Mouse (Mus musculus) spleen, postnatal 14 days (tissue): ENCODE measurements around the gene Cisd1.
"Not testable (repeated sequence)": the region's sequence is repeated elsewhere in the genome, so short reads cannot be mapped to it uniquely, and the experiment has no call there.

ENCODE experiments used
- DNase-seq, 2 experiments: peaks; one replicate each; pipeline ENCODE4 v3.0.0; 2021 to 2022; ENCODE audit warnings: low spot score in 2 of 2

Cisd1 gene

GRCm38 (mm10) chr10:71344579-71345143, at the start of gene Cisd1:
Gene Cisd1, minus strand, starts transcription at chr10:71344954.
- peak; percentile 85 to 86 for DNase-seq

DNA sequence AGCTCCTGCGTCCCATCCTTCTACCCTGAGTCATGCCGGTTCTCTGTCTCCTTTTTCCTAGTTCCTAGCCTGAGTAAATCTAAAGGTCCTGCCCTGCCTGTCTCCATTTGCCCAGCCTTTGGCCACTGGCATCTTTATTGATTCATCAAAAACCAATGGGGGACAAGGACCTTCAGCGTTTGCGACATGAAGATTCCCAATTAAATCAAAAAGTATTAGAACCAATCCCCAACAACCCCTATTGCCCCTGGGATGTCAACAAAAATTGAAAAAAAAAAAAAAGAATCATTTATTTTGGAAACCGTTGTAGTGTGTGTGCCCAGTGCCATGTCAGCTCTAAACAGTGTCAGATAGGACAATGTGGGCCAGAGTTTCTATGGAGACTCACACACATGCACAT, 44.6 kb upstream of the Cisd1 start:
- DNase-seq: no peak

- DNase-seq: no peak
These were observed 39.6 kb upstream of the Cisd1 start for GRCm38 (mm10) chr10:71384159-71385044.

DNA sequence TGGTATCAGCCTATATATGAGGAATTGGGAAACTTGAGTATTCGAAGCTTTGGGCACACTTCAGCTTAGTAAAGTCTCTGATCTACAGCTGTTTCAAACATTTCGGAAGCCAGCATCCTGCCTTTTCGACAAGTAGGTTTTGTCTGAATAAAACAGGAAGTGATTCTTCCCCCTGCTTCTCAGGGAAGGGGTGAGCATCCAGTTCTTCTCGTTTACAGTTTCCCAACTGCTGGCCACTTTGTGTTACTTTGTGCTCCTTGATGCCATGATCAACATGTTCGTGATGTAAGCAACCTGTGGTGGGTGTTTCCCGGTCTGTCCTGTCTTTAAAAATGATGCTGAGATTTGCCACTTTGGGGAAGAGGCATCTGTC, 38.8 kb upstream of the Cisd1 start:
- DNase-seq: not testable (repeated sequence)

- DNase-seq: no peak
These were observed 38.3 kb upstream of the Cisd1 start for GRCm38 (mm10) chr10:71382858-71383551.

- no peak for DNase-seq
These were observed 37.4 kb upstream of the Cisd1 start for GRCm38 (mm10) chr10:71382109-71382508.

GRCm38 (mm10) chr10:71381471-71382033, 36.8 kb upstream of the Cisd1 start:
- DNase-seq: no peak

- DNase-seq: no peak
These were observed 35.7 kb upstream of the Cisd1 start for GRCm38 (mm10) chr10:71380406-71380805.

GRCm38 (mm10) chr10:71376014-71376413, 31.3 kb upstream of the Cisd1 start:
- no peak for DNase-seq

DNA sequence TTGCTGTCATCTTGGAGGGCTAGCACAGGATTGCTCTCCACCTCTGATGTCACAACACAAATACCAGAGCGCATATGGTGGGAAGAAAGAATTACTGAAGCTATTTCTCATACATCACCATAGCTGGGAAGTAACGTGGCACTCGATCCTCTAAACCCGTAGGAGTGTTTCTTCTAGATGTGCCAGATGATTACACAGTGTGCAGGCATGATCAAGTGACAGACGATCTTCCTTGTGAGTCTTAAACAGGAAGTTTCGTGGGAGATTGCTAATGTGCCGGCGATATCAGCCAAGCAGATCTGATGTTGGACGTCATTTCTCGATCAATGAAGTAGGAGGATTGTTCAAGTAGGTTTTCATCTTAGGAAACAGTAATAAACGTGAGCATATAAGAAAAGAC, 29.0 kb upstream of the Cisd1 start:
- no peak for DNase-seq

GRCm38 (mm10) chr10:71371881-71372280, 27.1 kb upstream of the Cisd1 start:
- no peak for DNase-seq

- no peak for DNase-seq
These were observed 24.7 kb upstream of the Cisd1 start for GRCm38 (mm10) chr10:71369466-71369865.

DNA sequence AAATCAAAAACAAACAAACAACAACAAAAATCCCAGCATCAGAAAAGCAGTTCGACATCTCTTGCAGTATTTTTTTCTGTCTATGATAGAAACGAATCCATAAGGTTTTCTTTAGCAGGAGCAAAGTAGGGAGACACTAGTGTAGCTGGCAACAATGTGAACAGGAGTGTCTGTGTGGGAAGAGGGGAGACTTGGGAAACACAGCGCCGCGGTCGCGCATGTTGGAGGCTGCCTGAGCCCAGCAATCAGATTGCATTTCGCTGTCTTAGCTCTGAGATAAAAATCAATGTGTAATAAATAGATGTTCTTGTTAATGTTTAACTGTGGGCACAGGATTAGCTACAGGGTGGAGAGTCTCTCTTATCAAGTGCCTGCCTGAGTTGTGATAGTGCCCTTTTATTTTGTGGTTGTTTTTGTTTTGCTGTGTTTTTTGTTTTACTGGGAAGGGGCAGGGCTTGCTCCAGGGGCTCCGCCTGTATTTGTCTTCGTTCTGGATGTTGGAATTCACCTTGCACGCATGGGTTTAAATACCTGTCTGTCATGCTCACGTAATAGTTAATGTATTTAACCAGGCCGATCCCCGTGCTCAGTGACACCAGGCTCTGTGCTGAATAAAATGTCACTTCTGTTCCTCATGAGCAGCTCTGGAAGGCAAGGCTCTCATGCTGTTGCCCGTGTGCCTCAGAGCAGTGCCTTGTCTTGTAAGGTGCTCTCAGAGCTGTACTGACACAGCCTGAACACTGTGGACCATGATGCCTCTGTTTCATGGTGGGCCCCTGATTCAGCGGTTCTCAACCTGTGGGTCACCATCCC, 23.6 kb upstream of the Cisd1 start:
- DNase-seq: no peak

GRCm38 (mm10) chr10:71363858-71364257, 19.1 kb upstream of the Cisd1 start:
- DNase-seq: no peak

DNA sequence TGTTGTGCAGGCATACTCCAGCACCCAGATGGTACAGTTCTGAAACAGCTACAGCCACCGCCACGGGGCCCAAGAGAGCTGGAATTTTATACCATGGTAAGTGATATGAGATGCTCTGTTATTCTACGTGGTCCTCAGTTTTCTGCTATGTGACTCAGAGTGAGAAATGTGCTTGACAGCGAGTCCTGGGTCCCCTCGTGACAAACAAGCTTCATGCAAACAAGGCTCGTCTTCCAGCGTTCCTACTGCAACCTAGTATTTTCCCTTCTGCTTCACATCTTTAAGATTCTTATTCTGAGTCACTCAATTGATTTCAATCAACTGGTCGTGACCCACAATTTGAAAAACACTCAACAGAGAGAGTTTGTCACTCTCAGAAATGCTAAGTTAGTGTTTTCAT, 18.7 kb upstream of the Cisd1 start:
- DNase-seq: no peak

- DNase-seq: no peak
These were observed 17.2 kb upstream of the Cisd1 start for GRCm38 (mm10) chr10:71361836-71362562.

DNA sequence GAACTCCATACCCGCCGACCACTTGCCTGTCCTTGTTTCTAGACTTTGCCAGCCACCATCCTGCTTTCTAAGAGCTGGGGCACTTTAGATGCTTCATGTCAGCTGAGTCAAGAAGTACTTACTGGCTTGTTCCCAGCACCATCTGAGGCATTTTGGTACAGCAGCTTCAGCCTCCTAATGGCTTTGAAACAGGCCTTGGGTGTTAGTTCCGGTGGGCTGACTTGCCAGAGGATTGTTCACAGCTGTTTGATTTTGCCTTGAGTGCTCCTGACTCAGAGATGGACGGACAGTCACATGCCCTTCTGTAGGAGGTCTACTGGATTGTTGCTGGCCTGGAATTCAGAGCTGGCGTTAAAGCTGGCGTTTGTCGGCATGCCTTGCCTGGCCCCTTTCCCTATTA, 16.3 kb upstream of the Cisd1 start:
- DNase-seq: no peak

DNA sequence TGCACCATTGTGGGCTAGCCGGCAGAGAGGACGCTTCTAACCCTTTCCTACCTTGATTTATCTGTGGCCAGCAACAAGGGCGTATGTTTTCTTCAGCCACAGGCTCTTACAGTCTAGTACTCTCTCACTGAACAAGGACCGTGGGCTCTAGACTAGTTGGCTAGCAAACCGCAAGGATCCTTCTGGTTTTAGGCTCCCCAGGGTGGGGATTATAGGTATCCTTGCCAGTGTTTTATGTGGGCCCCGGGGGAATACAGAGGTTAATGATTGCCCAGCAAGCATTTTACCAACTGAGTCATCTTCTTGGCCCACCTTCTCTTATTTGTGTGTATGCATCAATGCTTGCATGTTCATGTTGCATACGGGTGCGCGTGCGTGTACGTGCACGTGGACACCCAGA, 10.2 kb upstream of the Cisd1 start:
- no peak for DNase-seq

DNA sequence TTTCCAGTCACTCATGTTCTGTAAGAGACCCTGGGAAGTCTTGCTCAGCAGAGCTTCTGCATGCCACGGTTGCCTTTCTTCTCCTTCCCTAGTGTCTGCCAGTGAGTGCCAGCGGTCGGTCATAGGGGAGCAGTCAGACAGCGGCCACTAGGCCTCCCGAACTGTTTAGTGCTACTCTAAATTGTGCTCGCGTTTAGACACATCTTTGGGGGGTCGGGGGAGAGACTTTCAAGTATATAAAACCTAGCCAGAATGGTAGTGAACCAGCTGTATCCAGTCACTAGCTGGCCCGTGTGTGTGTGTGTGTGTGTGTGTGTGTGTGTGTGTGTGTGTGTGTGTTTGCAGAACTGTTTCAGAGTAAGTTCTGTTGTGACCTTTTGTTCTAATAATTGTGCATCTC, 9.1 kb upstream of the Cisd1 start:
- no peak for DNase-seq

DNA sequence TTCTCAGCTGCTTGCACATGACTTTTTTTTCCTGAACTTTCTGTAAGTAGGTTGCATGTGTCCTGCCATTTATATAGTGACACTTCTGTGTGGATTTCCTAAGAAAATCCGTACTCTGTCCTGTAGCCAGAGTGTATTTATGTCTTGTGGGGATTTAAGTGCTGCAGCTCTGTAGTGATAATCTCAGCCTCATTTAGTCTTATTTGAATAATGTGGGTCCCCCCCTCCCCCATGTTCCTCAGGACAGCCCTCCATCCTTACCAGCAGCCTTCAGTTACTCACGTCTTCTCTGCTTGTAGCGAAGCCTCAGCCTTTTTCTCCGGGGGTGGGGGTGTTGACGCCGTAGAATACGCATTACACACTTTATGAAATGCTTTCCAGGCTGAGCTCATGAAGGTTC, 6.5 kb upstream of the Cisd1 start:
- DNase-seq: no peak

DNA sequence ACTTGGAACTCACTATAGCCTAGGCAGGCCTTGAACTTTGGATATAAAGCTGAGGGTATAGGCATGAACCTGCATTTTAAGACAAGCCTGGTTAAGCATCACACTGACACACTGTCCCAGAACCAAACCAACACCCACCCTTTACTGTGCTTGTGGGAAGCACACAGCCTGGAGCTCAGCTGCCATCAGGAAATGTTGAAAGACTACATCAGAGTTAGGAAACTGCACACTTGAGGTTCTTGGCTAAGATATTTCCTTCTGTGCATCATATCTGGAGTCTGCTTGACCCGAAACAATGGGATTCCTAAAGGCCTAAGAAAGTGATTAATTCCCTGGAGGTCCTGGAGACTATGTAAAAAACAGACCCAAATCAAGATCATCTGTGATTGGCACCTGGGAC, 4.5 kb upstream of the Cisd1 start:
- no peak for DNase-seq
